Mouse (Mus musculus) ovary, postnatal 10 days (tissue): ENCODE data around the gene Acot13.
"Not testable (repeated sequence)": the region's sequence is repeated elsewhere in the genome, so short reads cannot be mapped to it uniquely, and the experiment has no call there.

Experiments used
- DNase-seq: peaks from one replicate; pipeline ENCODE4 v3.0.0; 2022; ENCODE audit warnings: low spot score

Gene Acot13

GRCm38 (mm10) chr13:24831353-24832130 is at the start of gene Acot13, which contains the start of gene Tdp2:
Gene Acot13, minus strand, starts transcription at chr13:24831540.
Gene Tdp2, plus strand, starts transcription at chr13:24831679.
- peak; percentile 86 for DNase-seq

- no peak for DNase-seq
These were observed 49.4 kb upstream of the Acot13 start for GRCm38 (mm10) chr13:24880704-24881103.

- no peak for DNase-seq
These were observed 48.9 kb upstream of the Acot13 start for GRCm38 (mm10) chr13:24880208-24880607.

- DNase-seq, result no peak
These were observed 48.2 kb upstream of the Acot13 start for GRCm38 (mm10) chr13:24879359-24880040.

GRCm38 (mm10) chr13:24868233-24868632 is 36.9 kb upstream of the Acot13 start:
- no peak for DNase-seq

- no peak for DNase-seq
These were observed 36.4 kb upstream of the Acot13 start for GRCm38 (mm10) chr13:24867789-24868188.

- DNase-seq, result no peak
These were observed 35.4 kb upstream of the Acot13 start for GRCm38 (mm10) chr13:24866430-24867402.

GRCm38 (mm10) chr13:24862520-24862919 is 31.2 kb upstream of the Acot13 start:
- no peak for DNase-seq

- no peak for DNase-seq
These were observed 30.7 kb upstream of the Acot13 start for GRCm38 (mm10) chr13:24862021-24862420.

GRCm38 (mm10) chr13:24861084-24861483 is 29.7 kb upstream of the Acot13 start:
- no peak for DNase-seq

GRCm38 (mm10) chr13:24859115-24859514 is 27.8 kb upstream of the Acot13 start:
- no peak for DNase-seq

- no peak for DNase-seq
These were observed 21.2 kb upstream of the Acot13 start for GRCm38 (mm10) chr13:24852570-24852969.

- DNase-seq, result no peak
These were observed 20.6 kb upstream of the Acot13 start for GRCm38 (mm10) chr13:24851989-24852388.

- DNase-seq, result no peak
These were observed 18.0 kb upstream of the Acot13 start for GRCm38 (mm10) chr13:24849318-24849717.

GRCm38 (mm10) chr13:24844983-24845955 is 13.9 kb upstream of the Acot13 start, which contains the start of gene D130043K22Rik:
Gene D130043K22Rik, plus strand, starts transcription at chr13:24845135.
- DNase-seq, result no peak

- no peak for DNase-seq
These were observed 10.4 kb upstream of the Acot13 start for GRCm38 (mm10) chr13:24841702-24842101.

GRCm38 (mm10) chr13:24839831-24840230 is 8.5 kb upstream of the Acot13 start:
- no peak for DNase-seq

- not testable (repeated sequence) for DNase-seq
These were observed 6.4 kb upstream of the Acot13 start for GRCm38 (mm10) chr13:24837765-24838164.

- no peak for DNase-seq
These were observed 1.4 kb upstream of the Acot13 start for GRCm38 (mm10) chr13:24832811-24833155.

- no peak for DNase-seq
These were observed 931 bp upstream of the Acot13 start for GRCm38 (mm10) chr13:24832131-24832810.
